Mouse (Mus musculus) mature B cell (primary cell): Measurements from ENCODE around the gene Mixl1.

Experiments used
- in situ Hi-C: fragments of 300-500 bp; cut with MboI; formaldehyde crosslinking; loops from 2 replicates; pipeline ENCODE4 v1.14.3; 2019

The Mixl1 gene

DNA sequence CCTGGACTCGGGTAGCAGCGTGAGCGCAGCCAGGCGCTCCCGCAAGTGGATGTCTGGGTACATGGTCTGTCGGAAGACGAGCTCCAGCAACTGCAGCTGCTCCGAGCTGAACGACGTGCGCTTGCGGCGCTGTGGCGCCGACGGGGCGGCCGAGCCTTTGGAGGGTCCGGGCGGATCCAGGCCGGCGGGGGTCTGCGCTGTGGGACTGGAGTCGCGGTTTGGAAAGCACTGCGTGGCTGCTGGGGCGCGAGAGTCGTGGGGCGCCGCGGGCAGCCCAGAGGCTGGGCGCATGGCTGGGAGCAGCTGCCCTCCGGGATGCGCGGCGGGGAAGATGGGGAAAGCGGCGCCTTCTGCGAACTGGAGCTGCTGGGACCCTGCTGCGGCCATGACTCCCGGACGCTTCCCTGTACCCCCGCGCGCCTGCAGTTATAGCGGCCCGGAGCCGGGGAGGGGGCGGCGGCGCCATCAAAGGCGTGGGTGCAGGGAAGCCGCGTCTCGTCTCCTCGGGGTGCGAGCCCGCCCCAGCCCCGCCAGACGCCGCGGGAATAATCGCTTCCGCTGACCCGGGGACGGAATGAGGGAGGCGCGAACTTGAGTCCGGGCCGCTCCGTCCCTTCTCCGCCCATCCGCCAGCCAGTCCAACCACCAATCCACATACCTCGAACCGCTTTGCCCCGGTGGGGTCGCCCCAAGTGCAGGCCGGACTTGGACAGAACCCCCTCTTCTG lies at the start of gene Mixl1:
Gene Mixl1, minus strand, starts transcription at position 409 of the 727 bp plus-strand sequence.
- in situ Hi-C loops = no loop called here

- in situ Hi-C loops = no loop called here
Measured at GRCm38 (mm10) chr1:180729231-180729630, 32.4 kb upstream of the Mixl1 start.

DNA sequence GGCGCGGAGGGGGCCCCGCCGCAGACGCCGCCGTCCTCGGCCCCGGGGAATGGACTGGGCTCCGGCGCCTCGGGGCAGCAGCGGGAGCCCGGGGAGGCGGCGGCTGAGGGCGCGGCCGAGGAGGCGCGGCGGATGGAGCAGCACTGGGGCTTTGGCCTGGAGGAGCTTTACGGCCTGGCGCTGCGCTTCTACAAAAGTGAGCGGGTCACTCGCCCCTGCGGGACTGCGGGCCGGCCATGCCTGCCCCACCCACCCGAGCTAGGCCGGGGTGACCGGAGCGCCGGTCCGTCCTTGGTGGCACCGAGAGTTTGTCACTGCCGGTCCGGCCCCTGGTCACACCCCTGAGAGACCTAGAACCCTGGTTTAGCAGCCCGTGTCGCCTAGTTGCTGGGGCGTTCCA lies 29.3 kb upstream of the Mixl1 start:
- in situ Hi-C loops = no loop called here

GRCm38 (mm10) chr1:180725704-180726179 lies 28.9 kb upstream of the Mixl1 start, which contains the start of gene Acbd3:
TSS of gene Acbd3 (plus strand) at chr1:180726043.
- in situ Hi-C loops = no loop called here

DNA sequence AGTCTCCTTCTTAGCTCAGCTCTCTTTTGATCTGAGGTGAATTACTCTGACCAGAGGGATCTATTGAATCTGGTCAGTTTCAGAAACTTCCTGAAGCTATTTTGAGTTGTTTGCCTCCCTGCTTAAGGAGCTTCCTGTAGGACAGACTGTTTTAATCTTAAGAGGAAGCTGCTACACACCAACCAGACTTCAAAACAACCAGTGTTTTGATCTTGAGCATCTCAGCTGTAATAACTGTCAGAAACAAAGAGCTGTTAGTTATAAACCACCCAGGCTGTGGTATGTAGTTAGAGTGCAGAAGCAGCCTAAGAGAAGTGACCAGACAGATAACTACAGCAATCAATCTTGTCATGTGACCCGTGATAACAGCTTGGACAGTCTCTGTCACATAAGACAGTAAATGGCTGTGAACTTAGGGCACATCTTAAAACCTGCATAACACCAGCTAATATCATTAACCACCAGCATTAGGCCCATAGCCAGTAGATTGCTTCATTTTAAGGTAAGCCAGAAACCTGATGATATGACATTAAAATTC lies 26.9 kb upstream of the Mixl1 start:
- in situ Hi-C loops = no loop called here

DNA sequence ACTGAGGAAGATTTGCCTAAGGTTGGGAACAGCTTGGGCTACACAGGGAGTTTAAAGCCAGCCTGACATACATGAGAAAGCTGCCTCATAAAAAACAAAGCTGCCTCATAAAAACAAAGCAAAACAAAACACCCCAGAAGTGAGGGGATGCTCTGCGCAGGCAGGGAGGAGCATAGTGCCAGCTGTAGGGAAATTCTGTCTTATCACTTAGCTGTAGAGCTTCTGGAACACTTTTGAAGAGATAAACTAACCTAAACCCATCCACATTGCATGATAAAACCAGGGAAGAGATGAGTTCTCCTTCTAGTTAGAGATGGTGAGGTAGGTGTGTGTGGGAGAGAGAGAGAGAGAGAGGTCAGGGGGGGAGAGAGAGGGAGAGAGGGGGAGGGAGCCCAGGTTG lies 25.8 kb upstream of the Mixl1 start:
- in situ Hi-C loops = no loop called here

- in situ Hi-C loops = loop anchor here (5.0 kb wide), 1 partner anchor 42 kb away; no protein-coding TSS in a partner anchor
Measured at GRCm38 (mm10) chr1:180719951-180720689, 23.3 kb upstream of the Mixl1 start.

DNA sequence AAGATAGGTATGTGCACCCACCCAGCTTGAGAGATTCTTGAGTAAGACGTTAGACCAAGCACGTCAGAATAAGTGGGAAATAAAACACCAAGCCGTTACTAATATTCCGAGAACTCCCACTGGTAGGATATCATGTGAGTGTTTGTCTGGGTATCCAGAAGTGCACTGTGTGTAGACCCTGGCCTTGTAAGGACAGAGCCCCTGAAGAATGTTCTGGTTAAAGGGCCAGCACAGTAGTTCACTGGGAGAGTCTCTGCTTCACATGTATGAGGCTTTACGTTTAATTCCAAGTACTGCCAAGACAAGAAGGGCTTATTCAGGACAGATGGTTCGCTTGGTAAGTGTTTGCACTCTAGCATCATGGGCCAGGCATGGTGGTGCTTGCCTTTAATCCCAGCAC lies 22.6 kb upstream of the Mixl1 start:
- in situ Hi-C loops = loop anchor here (5.0 kb wide), 1 partner anchor 43 kb away; no protein-coding TSS in a partner anchor

GRCm38 (mm10) chr1:180718756-180719155 lies 21.9 kb upstream of the Mixl1 start:
- in situ Hi-C loops = loop anchor here (5.0 kb wide), 1 partner anchor 44 kb away; no protein-coding TSS in a partner anchor

DNA sequence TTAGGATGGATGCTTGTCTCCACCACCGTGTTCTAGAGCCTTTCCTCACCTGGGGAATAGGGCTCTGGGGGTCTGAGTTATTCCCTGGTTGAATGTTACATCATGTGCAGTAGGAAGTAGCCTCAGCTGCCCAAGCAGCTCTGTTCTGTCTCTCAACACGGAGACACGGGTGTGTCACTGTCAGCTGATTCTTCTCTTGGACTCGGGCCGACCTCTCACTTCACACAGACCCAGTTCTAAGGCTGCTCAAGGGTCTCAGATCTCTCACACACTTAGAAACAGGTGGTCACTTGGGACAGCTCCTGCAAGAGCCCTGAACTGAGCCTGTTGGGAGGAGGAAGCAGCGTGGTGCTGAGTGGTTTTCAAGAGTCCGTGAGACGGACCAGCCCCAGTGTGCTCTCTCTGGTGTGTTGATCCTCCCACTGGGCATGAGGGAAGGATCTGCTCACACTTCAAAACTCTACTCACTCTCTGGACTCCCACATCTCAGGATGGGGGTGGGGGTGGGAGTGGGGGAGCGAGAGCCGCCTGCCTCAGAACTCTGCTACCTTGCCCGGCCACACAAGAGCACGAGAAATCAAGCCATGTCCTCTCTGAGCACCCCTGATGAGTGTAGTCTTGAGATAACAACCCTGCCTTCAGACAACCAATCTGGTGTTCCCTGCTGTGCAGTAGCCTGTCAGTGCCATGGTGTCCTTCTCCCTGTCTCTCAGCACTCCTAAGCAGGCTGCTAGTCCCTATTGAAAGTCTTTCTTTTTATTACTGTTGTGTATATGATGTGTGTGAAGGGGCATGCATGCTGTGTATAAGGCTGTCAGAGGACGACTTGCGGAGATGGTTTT lies 12.3 kb upstream of the Mixl1 start:
- in situ Hi-C loops = no loop called here

- in situ Hi-C loops = no loop called here
Measured at GRCm38 (mm10) chr1:180707813-180708212, 11.0 kb upstream of the Mixl1 start.

DNA sequence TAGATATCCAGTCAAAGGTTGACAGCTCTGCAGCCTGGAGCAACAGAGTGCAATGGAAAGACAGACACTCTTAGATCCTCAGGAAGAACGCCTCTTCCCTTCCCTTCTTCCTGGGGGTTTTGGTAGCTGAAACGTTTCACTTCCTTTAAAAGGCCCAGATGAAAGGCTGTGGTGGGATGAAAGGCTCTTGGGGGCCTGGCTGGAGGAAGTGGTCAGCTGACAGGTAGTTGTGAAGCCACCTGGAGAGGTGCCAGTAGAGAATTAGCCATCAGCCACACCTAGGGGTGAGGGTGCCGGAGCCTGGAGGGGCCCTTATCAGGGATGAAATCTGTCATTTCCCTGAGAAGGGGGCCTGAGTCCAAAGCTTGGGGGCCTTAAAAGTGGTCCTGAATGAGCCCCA lies 10.5 kb upstream of the Mixl1 start:
- in situ Hi-C loops = no loop called here

DNA sequence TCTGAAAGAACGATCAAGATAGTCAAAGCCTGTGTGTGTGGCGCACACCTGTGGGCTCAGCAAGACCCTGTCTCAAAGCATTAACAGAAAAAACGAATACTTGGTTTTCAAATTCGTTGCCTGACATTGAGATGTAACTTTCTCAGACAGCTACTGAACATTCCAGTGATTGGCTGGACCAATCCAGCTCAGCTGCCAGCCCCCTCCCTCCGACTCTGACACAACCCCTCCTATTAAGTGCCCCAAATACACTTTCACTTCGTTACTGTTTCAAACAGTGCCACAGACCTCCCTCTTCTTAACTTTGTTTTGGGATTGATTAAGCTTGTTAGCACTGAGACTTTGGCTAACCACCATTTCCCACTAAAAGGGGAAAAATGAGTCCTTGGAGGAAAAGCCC lies 6.6 kb upstream of the Mixl1 start:
- in situ Hi-C loops = no loop called here

DNA sequence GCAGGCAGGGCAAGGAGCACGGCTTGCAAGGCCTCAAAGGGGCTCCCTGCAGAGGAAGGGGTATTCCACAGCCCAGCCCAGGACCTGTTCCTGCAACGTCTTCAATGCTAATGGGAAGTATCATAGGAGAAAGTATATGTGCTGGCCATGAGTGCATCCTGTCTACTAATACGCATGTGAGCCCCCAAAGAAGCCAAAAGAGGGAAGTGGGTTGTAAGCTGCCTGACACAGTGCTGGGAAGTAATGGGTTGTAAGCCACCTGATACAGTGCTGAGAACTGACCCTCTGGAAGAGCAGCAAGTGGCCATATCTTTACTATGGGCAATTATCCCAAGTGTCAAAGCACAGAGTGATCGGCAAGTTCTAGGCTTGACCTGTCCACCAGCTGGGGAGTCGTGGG lies 1.2 kb upstream of the Mixl1 start:
- in situ Hi-C loops = no loop called here

- in situ Hi-C loops = no loop called here
Measured at GRCm38 (mm10) chr1:180691284-180691683, 5.5 kb downstream of the Mixl1 start.
